Mouse (Mus musculus) c-Kit-positive CD71-negative TER-119-negative erythroid progenitor cells, embryonic 14.5 days (primary cell): ENCODE results near the gene Rilp.
"Not testable (repeated sequence)": the region's sequence is repeated elsewhere in the genome, so short reads cannot be mapped to it uniquely, and the experiment has no call there.

Experiments
- DNase-seq: peaks from one replicate; pipeline ENCODE4 v3.0.0-alpha.2; 2013; ENCODE audit warnings: low read depth

Rilp gene

GRCm38 (mm10) chr11:75534286-75535033 is 24.6 kb downstream of the Rilp start:
- DNase-seq, result no peak

GRCm38 (mm10) chr11:75535106-75535795 is 25.4 kb downstream of the Rilp start:
- no peak for DNase-seq

GRCm38 (mm10) chr11:75536255-75537024 is 26.5 kb downstream of the Rilp start:
- no peak for DNase-seq

- no peak for DNase-seq
Observed at GRCm38 (mm10) chr11:75537025-75537414, 27.1 kb downstream of the Rilp start.

GRCm38 (mm10) chr11:75537491-75538183 is 27.7 kb downstream of the Rilp start:
- no peak for DNase-seq

- no peak for DNase-seq
Observed at GRCm38 (mm10) chr11:75538184-75538969, 28.5 kb downstream of the Rilp start.

GRCm38 (mm10) chr11:75538970-75539299 is 29.0 kb downstream of the Rilp start:
- no peak for DNase-seq

GRCm38 (mm10) chr11:75540209-75540608 is 30.3 kb downstream of the Rilp start:
- no peak for DNase-seq

GRCm38 (mm10) chr11:75540710-75541581 is 31.1 kb downstream of the Rilp start:
- no peak for DNase-seq

GRCm38 (mm10) chr11:75544713-75545112 is 34.8 kb downstream of the Rilp start:
- DNase-seq, result no peak

GRCm38 (mm10) chr11:75546057-75546456 is 36.2 kb downstream of the Rilp start:
- DNase-seq, result no peak

GRCm38 (mm10) chr11:75549658-75550111 is 39.8 kb downstream of the Rilp start:
- DNase-seq, result no peak

GRCm38 (mm10) chr11:75550200-75550946 is 40.5 kb downstream of the Rilp start:
- DNase-seq, result no peak

- no peak for DNase-seq
Observed at GRCm38 (mm10) chr11:75551321-75551720, 41.4 kb downstream of the Rilp start.

GRCm38 (mm10) chr11:75551961-75552441 is 42.1 kb downstream of the Rilp start:
- DNase-seq, result no peak

GRCm38 (mm10) chr11:75552906-75553482 is 43.1 kb downstream of the Rilp start:
- no peak for DNase-seq

GRCm38 (mm10) chr11:75556006-75556405 is 46.1 kb downstream of the Rilp start:
- not testable (repeated sequence) for DNase-seq

- DNase-seq, result no peak
Observed at GRCm38 (mm10) chr11:75557142-75557541, 47.2 kb downstream of the Rilp start.

- DNase-seq, result no peak
Observed at GRCm38 (mm10) chr11:75558101-75558500, 48.2 kb downstream of the Rilp start.
